Mouse (Mus musculus) G1E-ER4 (cell line): ENCODE measurements around the gene Lst1. TPM values are rescaled to one million over a fixed set of nuclear protein-coding genes. Genes with fewer than 3 reads are reported as not detected.

Source experiments
- GATA1 ChIP-seq: IDR thresholded peaks from one replicate; pipeline ENCODE4 v1.8.0; 2012; ENCODE audit warnings: low read length, inconsistent platforms
- polyA plus RNA-seq: library from polyadenylated mRNA; stranded (reverse); fragments of >175 nt; gene quantifications from 2 replicates; pipeline ENCODE4 v1.2.3, GENCODE M21; 2012

Lst1 gene
- polyA plus RNA-seq, result 0.39 and 0.49 TPM in 2 replicates

DNA sequence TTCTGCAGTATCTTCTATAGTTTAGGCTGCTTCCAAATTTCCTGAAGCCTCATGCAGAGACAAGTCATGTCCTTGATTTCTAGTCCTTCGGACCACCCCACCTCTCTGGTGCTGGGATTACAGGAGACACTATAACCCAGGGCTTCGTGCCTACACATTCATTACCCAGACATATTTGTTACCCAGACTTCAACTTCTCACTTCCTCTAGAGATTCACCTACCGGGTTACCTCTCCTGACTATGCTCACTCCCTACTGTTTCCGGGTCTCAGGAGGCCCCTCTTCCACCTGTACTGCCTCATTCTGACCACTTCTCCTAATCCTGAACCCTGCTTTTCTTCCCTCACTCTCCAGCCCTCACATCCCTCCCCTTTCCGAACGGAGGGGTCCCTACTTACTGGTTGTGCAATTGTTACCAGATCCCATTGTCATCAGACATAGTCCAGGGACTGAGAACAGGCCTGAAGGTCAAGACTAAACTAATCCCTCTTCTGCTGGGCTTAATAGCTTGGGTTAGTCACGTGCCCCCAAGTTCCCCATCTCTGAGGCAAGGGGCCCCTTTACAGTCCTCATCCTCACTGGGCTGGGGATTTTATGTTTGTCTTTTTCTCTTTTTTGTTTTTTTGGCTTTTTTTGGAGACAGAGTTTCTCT lies at the start of gene Lst1:
Gene Lst1 (minus strand): TSS at position 481 of the 652 bp plus-strand sequence.
- TF ChIP-seq GATA1, result no peak

DNA sequence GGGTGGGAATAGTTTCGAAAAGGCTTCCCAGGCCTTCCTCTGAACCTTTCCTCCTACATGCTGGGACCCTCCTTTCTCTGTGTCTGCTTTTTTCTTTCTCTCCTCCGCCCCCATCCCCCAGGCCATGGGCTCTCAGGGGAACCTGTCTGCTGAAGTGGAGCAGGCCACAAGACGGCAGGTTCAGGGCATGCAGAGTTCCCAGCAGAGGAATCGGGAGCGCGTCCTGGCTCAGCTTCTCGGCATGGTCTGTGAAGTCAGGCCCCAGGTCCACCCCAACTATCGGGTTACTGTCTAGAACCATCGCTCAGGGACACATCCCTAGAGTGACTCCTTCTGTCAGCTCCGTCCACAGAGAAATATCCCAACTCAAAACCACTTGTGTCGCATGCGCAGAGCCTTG lies 49.3 kb upstream of the Lst1 start:
- no peak for TF ChIP-seq GATA1

DNA sequence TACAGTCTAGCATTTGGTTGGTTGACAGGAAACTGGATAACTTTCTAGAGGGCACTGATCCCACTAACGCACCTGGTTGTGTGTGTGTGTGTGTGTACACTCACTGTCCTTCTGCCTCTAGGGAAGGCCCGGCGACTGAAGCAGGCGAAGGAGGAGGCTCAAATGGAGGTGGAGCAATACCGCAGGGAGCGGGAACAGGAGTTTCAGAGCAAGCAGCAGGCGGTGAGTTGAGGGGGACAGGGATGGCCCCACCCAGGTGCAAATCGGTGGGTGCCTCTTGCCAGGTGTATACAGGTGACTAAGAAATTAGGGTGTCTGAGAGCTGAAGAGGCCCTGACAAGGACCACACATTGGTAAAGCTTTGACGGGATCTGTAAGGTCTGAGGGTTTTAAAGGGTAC lies 48.8 kb upstream of the Lst1 start:
- TF ChIP-seq GATA1, result no peak

DNA sequence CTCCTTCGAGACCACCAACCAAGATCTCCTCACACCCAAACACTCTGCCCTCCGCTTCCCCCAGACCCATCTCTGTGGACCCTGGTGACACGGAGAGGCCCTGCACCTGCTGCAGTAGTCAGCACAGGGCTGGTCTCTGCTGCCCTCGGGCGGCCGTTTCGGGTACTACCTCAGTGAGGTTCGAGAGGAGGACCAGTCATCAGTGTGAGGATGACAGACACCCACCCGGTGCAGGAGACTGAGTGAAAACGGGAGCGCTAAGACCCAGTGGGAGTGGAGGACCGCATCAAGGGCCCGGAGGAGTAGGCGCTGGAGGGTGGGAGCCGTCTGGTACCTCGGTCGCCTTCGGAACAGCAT lies 48.1 kb upstream of the Lst1 start:
- TF ChIP-seq GATA1, result no peak

DNA sequence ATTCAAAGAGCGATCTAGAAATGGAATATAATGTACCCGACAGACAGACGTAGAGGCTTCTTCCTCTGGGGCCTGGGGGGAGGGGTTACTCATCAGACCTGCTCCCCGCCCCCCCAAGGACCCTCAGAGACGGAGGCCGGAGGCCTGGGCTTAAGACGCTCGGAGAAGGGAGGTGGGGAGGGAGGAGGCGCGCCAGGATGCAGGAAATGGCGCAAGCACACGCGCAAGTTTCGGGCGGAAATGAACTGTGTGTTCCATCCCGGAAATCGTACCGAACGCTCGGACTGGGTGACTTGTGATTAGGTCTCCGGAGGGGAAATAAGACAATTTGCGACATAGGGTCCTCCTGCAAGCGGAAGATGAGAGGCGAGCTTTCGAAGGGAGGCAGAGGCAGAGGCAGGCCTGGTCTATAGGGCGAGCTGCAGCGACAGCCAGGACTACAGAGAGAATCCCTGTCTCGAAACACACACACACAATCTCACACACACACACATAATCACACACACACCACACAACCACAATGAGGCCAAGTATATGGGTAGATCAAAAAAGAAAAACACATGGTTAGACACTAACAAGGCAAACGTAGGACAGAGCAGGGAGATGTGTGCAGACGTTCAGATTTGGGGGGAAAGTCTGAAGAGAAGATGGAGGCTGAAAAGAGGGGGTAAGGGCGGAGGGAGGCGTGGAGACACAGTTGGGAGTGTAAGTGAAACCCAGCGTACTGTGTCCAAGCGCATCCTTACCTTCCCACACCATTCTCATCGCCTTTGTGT lies 47.6 kb upstream of the Lst1 start, which contains the start of gene Nfkbil1:
Gene Nfkbil1 (minus strand): TSS at position 179 of the 776 bp plus-strand sequence.
- TF ChIP-seq GATA1, result no peak

DNA sequence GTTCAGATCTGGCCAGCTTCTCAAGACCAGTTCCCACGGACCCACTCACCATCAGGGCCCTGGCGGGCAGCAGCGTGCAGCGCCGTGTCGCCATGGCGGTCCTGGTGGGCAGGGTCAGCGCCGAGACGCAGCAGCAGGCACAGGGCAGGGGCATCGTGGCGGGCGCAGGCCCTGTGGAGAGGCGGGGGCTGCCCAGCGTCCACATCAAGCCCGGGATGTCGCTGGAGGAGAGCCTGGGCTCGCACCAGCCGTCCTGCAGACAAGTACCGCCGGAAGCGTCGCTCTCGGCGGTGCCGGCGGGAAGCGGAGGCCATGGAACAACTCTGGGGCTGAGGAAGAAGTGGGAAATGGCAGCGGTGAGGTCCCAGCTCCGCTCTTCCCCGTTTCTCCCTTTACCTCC lies 46.7 kb upstream of the Lst1 start:
- TF ChIP-seq GATA1, result no peak

DNA sequence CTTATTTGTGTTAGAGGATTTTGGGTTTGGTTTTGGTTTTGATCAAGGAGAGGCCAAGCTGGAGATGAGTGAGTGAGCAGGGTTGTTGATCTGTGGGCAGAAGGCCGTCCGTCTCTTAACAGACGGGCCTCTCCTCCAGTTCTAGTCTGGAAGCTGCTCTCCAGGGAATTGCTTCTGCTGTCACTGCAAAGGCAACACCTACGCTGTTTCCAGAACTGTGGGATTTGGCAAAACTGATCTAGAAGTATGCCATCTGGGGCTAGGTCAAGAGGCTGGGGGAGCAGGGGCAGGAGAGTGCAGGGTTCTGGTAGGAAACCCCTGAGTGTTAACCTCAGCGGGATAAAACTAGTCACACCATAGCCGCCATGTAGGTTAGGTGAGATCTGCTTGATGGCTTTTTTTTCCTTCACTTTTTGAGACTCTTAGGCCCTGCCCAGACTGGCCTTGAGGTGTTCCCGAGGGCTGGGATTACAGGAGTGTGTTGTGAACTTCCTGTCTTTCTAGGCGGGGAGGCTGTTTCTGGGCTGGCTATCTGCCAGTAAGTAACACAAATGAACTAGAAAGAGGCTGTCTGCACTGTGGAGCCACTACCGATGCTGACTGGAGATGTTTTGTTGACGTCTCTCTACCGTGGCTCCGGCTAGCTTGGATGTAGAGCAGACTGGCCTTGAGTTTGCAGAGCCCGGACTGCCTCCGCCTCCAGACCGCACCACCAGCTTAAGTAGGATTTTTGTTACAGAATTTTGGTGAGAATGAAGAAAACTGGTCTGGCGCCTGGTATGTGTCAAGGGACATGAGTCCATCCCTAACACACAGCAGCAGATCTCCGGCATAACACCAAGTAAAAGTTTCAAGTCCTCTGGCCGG lies 45.1 kb upstream of the Lst1 start, which contains the start of gene Atp6v1g2:
Gene Atp6v1g2 (plus strand): TSS at position 547 of the 867 bp plus-strand sequence.
- TF ChIP-seq GATA1, result no peak

DNA sequence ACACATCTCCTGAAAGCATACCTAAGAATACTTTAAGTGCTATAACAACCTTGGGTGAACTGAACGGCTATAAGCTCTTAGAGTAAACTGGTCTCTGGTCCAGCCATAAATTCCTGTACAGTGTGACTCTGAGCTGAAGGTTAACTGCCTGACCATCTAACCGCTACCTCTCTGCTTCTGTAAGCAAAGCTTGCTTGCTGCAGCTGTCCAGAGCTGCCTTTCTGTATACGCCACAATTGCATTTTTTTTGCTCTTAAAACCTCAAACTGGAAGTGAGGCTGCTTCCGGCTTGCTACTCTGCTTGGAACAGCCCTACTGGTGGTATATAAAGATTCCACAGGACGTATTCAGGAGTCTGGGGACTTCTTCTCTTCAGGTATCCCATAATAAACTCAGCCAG lies 44.4 kb upstream of the Lst1 start:
- TF ChIP-seq GATA1, result no peak

DNA sequence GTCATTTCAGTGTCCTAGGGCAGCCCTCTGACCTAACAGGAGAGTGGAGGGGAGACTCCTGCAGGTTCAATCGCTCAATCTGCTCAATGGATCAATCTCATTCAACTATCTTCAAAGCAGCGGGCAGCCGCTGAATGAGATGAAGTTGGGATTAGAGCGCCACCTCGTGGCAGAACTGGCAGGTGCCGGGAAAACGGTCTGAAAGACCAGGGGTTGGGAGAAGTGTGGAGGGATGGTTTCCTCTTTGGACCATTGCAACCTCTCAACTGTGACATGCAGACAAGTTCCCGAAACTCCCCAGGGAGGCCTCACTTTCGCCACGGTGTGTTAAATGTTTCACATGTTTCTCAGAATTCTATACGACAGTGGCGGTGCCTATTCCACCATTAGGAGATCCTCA lies 43.8 kb upstream of the Lst1 start:
- TF ChIP-seq GATA1, result no peak

DNA sequence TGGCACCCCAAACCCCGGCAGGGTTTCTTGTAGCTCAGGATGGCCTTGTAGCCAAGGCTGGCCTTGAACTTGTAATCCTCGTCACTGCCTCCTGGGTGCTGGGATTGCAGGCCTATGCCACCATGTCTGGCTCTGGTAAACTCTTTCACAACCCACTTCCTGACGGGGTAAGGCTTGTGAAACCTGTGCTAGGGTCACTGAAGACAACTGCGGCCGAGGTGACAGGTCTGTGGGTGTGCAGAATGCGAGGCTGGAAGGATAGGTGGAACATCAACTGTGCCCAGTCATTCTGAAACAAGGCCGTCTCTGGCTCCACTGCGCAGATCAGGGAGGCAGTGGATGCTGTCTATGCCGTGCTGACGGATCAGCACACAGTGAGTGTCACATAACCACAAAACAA lies 42.8 kb upstream of the Lst1 start:
- no peak for TF ChIP-seq GATA1

DNA sequence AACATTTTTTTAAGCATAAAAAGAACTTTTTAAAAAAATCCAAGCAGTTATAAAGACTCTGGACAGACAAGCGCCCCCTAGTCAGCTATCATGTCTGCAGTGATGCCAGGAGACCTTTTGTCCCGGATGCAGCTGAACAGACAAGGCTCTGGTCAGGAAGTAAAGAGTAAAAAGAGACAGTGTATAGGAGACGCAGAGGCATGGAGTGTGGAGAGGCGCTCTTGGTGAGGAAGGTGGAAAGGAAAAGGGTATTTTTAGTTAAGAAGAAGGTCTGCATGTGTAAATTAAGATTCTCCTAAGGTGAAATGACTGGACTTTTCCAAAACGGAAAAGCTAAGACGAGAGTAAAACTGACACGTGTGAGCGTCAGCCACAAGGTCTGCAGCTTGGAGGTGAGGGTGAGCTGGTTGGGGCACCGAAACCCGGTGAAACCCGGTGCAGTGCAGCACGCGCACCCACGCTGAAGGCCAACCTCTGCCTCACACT lies 38.4 kb upstream of the Lst1 start:
- no peak for TF ChIP-seq GATA1

DNA sequence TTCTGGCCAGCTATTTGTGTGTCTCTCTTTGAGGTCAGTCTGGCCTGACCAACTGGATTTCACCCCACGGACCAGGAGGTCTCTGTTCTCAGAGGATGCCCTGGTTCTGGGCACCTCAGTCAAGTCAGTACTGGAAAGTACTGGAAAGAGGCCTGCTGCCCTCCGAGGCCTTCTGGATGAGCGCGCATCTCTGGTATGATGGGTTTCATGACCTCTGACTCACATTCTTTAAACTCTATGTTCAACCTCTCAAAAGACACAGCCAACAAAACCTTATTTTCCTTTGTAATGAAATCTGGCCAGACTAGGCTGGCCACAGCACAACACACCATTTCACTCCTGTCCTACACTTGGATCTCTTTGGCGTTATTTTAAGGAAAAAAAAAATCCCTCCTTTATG lies 37.2 kb upstream of the Lst1 start:
- TF ChIP-seq GATA1, result no peak

DNA sequence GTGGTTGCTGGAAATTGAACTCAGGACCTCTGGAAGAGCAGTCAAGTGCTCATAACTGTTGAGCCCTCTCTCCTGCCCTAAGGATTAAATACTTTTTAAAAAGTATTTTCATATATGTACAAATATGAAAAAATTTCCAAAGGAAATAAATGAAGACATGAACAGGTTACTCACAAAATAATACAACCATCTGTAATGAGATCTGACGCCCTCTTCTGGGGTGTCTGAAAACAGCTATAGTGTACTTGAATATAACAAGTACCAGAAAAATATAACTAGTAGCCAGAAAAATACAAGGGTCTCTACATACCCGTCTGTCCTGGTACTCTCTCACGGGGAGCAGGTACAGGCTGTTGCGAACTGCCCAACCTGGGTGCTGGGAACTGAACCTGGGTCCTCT lies 36.4 kb upstream of the Lst1 start:
- TF ChIP-seq GATA1, result no peak

DNA sequence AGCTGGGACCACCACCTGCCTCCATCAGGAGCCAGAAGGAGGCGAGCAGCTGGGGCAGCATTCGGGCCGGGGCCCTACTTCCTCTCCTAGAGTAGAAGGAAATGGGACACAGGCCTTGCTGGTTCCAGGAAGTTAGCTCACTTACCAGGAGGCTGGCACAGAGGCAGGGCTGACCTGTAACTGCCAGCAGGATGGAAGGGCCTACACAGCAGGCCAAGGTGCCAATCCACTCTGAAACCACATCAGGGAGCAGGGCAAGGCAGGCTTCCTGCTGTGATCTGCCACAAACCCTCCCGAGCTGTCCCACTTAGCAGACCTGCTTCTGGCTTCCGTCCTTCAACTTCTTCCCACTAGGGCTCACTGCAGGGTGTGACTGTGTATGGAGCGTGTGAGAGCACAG lies 34.1 kb upstream of the Lst1 start:
- no peak for TF ChIP-seq GATA1

DNA sequence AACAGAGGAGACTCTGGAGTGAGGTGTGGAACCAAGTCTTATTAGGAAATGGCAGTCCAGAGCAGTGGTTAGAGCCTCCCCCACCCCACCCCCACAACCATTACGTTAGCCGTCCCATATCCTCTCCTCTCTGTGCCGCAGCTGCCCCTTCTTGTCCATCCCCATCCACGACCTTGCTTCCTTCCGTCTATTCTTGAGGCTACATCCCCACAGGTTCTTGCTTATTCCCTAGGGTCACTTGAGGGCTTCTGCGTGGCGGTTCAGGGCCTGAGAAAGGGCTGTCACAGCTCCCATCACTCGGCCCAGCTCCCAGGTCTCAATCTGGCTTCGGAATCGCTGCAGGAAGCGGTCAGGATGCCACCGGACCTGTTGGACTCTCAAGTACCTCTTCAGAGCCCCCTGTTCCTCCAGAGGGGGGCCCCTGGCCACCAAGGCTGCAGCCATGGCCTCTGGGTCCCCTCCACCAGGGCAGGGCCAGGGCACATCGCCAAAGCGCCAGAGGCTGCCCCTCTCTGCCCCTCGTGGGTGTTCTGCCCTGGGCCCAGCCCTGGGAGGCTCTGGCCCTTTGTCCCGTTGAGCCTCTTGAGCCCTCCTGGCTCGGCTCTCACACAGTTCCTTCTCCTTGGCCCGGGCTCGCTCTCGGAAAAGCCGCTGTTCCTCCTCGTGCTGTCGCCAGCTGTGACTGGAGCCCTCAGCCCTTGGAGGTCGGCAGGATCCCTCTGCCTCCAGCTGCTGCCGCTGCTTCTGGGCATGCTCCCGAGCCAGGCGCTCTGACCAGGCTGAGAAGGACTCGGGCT lies 32.1 kb upstream of the Lst1 start, which contains the start of gene Gm16181:
Gene Gm16181 (plus strand): TSS at position 679 of the 797 bp plus-strand sequence.
- no peak for TF ChIP-seq GATA1
